Mouse (Mus musculus): ENCODE measurements around the gene Srxn1.

Srxn1 gene

GRCm38 (mm10) chr2:152159487-152159886 is 54.2 kb downstream of the Srxn1 start:
- no peak for DNase-seq (ENCODE audit: low spot score in 2 of 2)
